Mouse (Mus musculus) G1E-ER4 (cell line): Measurements from ENCODE around the gene Plgrkt. TPM values are rescaled to one million over a fixed set of nuclear protein-coding genes. Genes with fewer than 3 reads are reported as not detected.

ENCODE experiments used
- GATA1 ChIP-seq: IDR thresholded peaks from one replicate; pipeline ENCODE4 v1.8.0; 2012; ENCODE audit warnings: low read length, inconsistent platforms
- polyA plus RNA-seq: library from polyadenylated mRNA; stranded (reverse); fragments of >175 nt; gene quantifications from 2 replicates; pipeline ENCODE4 v1.2.3, GENCODE M21; 2012

Plgrkt gene
- polyA plus RNA-seq, 1 experiment, result 28.7 TPM

- no peak for TF ChIP-seq GATA1
Measured at GRCm38 (mm10) chr19:29366226-29366968, 793 bp downstream of the Plgrkt start.

GRCm38 (mm10) chr19:29365105-29365504 lies 2.1 kb downstream of the Plgrkt start:
- TF ChIP-seq GATA1, result no peak

- no peak for TF ChIP-seq GATA1
Measured at GRCm38 (mm10) chr19:29364076-29364475, 3.1 kb downstream of the Plgrkt start.

GRCm38 (mm10) chr19:29363557-29363956 lies 3.6 kb downstream of the Plgrkt start:
- TF ChIP-seq GATA1, result no peak

GRCm38 (mm10) chr19:29362173-29362930 lies 4.8 kb downstream of the Plgrkt start:
- TF ChIP-seq GATA1, result no peak

- no peak for TF ChIP-seq GATA1
Measured at GRCm38 (mm10) chr19:29361468-29362130, 5.6 kb downstream of the Plgrkt start.

GRCm38 (mm10) chr19:29360251-29360650 lies 6.9 kb downstream of the Plgrkt start:
- TF ChIP-seq GATA1, result no peak

GRCm38 (mm10) chr19:29356281-29356680 lies 10.9 kb downstream of the Plgrkt start:
- no peak for TF ChIP-seq GATA1

- TF ChIP-seq GATA1, result no peak
Measured at GRCm38 (mm10) chr19:29354895-29355877, 12.0 kb downstream of the Plgrkt start.

- no peak for TF ChIP-seq GATA1
Measured at GRCm38 (mm10) chr19:29350991-29351390, 16.2 kb downstream of the Plgrkt start.

- no peak for TF ChIP-seq GATA1
Measured at GRCm38 (mm10) chr19:29345636-29346035, 21.6 kb downstream of the Plgrkt start.

- no peak for TF ChIP-seq GATA1
Measured at GRCm38 (mm10) chr19:29344868-29345267, 22.3 kb downstream of the Plgrkt start.

GRCm38 (mm10) chr19:29342281-29342680 lies 24.9 kb downstream of the Plgrkt start:
- TF ChIP-seq GATA1, result no peak

- TF ChIP-seq GATA1, result no peak
Measured at GRCm38 (mm10) chr19:29341029-29341428, 26.2 kb downstream of the Plgrkt start.

- TF ChIP-seq GATA1, result no peak
Measured at GRCm38 (mm10) chr19:29336624-29337023, 30.6 kb downstream of the Plgrkt start.
